Mouse (Mus musculus) midbrain, embryonic 10.5 days (tissue): ENCODE data around the gene Wdr82. TPM values are rescaled to one million over a fixed set of nuclear protein-coding genes. Genes with fewer than 3 reads are reported as not detected.
A peak's percentile ranks its signal among the peaks of the same experiment; 100 is the strongest.

ENCODE experiments used
- DNase-seq: peaks from one replicate; pipeline ENCODE4 v3.0.0-alpha.2; 2017; ENCODE audit warnings: low spot score
- H3K27ac ChIP-seq: fragments of 300-500 bp; sonication (generic); replicated peaks from 2 replicates; pipeline ENCODE4 v1.5.1; 2016; ENCODE audit warnings: mild to moderate bottlenecking
- H3K27me3 ChIP-seq: fragments of 300-500 bp; sonication (generic); 2 replicates; pipeline ENCODE4 v1.6.1; 2016; ENCODE audit warnings: low read depth, mild to moderate bottlenecking; ENCODE audit not compliant: poor library complexity, severe bottlenecking
- H3K36me3 ChIP-seq: fragments of 300-500 bp; sonication (generic); 2 replicates; pipeline ENCODE4 v1.6.1; 2016; ENCODE audit warnings: mild to moderate bottlenecking, moderate library complexity
- H3K4me1 ChIP-seq: fragments of 300-500 bp; sonication (generic); 2 replicates; pipeline ENCODE4 v1.6.1; 2016
- H3K4me3 ChIP-seq: fragments of 300-500 bp; sonication (generic); 2 replicates; pipeline ENCODE4 v1.5.1; 2016; ENCODE audit warnings: mild to moderate bottlenecking, moderate library complexity
- H3K9me3 ChIP-seq: fragments of 300-500 bp; sonication (generic); replicated peaks from 2 replicates; pipeline ENCODE4 v1.6.1; 2016; ENCODE audit warnings: mild to moderate bottlenecking
- WGBS: fragments of 180-500 bp; shearing (Covaris S2); methylation state at CpG from one replicate; pipeline ENCODE4 v1.1.7; 2016; 5-methylcytosine and 5-hydroxymethylcytosine counted together
- polyA plus RNA-seq: library from polyadenylated mRNA; unstranded; fragments of >200 nt; fragmentation: Nextera tagmentation; extraction: Ambion mirVana; gene quantifications from 2 replicates; pipeline ENCODE4 v1.2.1, GENCODE M21; 2016

Wdr82 gene
- 23.4 and 29.3 TPM in 2 replicates for polyA plus RNA-seq

DNA sequence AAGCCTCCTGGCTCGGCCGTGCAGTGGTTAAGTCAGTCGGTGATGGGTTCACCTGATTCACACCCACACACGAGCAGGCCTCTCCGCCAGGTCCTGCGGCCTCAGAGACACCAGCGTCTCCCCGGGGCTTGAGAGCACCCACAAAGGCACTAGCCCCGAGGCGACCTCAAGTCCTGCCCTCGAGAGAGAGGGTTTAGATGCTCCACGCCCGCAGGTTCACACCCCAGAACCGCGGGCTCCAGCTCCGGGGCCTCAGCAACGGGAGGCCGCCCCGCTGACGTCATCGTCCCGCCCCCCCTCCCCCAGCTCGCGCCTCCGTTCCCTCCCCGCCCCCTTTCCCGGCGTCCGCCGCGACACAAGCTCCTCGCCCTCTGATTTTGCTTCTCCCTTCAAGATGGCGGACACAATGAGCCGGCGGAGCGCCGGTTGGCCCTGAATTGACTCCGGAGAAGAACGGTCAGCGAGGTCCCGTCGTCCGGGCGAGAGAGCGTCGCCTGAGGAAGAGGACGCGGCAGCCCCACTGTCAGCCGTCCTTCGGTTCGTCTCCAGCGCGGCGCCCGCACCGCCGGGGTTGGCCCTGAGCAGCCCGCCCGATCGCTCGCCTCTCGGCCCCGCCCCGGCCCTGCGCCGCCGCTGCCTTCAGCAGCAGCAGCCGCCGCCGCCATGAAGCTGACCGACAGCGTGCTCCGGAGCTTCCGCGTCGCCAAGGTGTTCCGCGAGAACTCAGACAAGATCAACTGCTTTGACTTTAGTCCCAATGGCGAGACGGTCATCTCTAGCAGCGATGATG, at the start of gene Wdr82:
Gene Wdr82, plus strand, starts transcription at position 373 of the 790 bp plus-strand sequence.
- DNase-seq: peak; percentile 94
- peak within 1 kb of the TSS; percentile 94 for H3K4me3 ChIP-seq
- no peaks in the 10 kb centered on the region for H3K9me3 ChIP-seq
- H3K4me1 ChIP-seq: peaks cover 34% of the 10 kb centered on the region
- H3K27me3 ChIP-seq: peaks cover 9% of the 10 kb centered on the region
- peaks cover 6% of the 10 kb centered on the region for H3K36me3 ChIP-seq
- under 1% methylated on average over 81 of the region's 81 CpGs for WGBS
- peak within 1 kb of the TSS; percentile 96 for H3K27ac ChIP-seq

DNA sequence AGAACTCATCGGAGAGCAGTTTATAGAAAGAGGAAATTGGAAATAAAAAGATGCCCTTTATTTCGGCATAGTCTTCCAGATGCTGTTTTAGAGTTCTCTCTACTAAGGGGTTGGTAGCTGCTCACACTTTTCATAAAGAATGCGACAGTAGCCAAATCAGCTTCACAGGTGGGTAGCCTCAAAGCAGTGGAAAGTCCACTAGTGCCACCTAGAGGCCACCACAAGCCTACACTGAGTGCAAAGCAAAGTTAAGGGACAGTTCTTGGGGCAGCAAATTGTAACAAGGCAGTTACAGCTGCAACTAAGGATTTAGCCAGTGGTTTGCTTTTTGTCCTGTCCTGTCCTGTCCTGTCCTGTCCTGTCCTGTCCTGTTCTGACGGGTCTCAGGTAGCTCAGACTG, 47.1 kb upstream of the Wdr82 start:
- H3K4me3 ChIP-seq: no peak overlapping the region
- H3K36me3 ChIP-seq: no peaks in the 10 kb centered on the region
- H3K4me1 ChIP-seq: peaks cover 64% of the 10 kb centered on the region
- peak; percentile 56 for DNase-seq
- H3K27ac ChIP-seq: peak overlapping the region; percentile 24; the same call in 1 of the 2 replicates
- 52% methylated on average over 4 of the region's 4 CpGs for WGBS
- H3K27me3 ChIP-seq: no peaks in the 10 kb centered on the region
- no peaks in the 10 kb centered on the region for H3K9me3 ChIP-seq

DNA sequence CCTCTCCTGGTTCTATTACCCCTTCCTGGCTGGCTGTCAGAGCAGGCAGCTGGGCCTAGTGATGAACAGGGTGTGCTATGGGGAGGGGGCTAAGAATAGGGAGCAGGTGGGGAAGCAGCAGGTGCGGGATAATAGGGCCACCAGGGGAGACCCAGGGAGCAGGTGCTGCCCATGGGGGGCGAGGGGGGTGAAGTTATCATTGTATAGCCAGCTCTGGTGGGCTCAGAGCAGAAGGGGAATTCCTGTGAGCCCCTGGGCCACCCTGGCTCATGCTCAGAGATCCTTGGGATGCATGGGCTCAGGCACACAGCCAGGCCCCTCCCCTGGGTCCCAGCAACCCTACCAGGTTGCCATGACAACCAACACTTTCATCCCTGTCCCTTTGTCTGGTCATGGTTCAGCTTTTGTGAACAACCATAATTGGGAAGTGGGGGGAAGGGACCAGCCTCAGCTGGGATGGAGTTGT, 43.9 kb upstream of the Wdr82 start:
- Histone ChIP-seq H3K4me1 (peaks cover 52% of the 10 kb centered on the region), H3K27ac (peak overlapping the region; percentile 97), H3K36me3 (no peaks in the 10 kb centered on the region), H3K9me3 (no peaks in the 10 kb centered on the region), H3K4me3 (peak overlapping the region; percentile 34), H3K27me3 (no peaks in the 10 kb centered on the region)
- peak; percentile 93 for DNase-seq
- 22% methylated on average over 2 of the region's 2 CpGs for WGBS

DNA sequence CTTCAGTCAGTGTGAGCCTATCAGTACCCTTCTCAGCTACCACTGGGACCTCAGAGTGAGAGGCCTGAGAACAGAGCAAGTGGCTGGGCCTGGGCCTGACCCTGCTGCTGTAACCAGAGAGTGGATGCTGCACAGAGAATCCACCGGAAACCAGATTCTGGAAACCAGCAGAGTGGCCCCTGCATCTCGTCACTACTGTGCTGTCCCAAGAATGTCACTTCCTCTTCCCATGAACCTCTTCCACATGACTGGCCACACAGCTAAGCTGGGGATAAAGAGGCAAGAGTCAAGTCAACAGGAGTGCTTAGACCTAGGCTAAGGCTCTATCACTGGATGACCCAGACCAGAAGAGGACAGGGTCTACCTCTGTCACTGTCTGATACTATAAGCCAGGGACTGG, 41.7 kb upstream of the Wdr82 start:
- no peak for DNase-seq
- H3K9me3 ChIP-seq: no peaks in the 10 kb centered on the region
- H3K4me1 ChIP-seq: peaks cover 37% of the 10 kb centered on the region
- peak overlapping the region; percentile 97 for H3K27ac ChIP-seq
- 90% methylated on average over 2 of the region's 2 CpGs for WGBS
- H3K4me3 ChIP-seq: no peak overlapping the region
- no peaks in the 10 kb centered on the region for H3K36me3 ChIP-seq
- no peaks in the 10 kb centered on the region for H3K27me3 ChIP-seq

DNA sequence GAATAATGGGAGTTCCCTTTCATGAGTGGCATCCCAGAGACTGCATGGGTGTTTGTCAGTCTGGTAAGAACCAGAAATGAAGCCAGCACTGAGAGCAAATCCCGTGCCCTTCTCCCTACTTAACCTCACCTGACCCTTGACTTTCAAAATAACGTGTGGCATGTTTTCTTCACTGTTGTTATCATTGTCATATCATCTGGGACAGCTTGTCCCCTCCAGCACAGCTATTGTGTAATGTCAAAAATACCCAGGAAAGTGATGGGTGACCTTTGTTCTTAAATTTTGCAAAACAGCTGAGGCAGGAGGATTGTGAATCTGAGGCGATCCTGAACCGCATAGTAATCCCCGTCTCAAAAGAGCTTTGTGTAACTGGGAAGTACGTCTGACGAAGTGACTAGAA, 40.5 kb upstream of the Wdr82 start:
- no peaks in the 10 kb centered on the region for H3K27me3 ChIP-seq
- peak overlapping the region; percentile 97; the same call in 1 of the 2 replicates for H3K27ac ChIP-seq
- no peak for DNase-seq
- no peaks in the 10 kb centered on the region for H3K9me3 ChIP-seq
- no peak overlapping the region for H3K4me3 ChIP-seq
- WGBS: 83% methylated on average over 7 of the region's 7 CpGs
- no peaks in the 10 kb centered on the region for H3K36me3 ChIP-seq
- H3K4me1 ChIP-seq: peaks cover 37% of the 10 kb centered on the region

DNA sequence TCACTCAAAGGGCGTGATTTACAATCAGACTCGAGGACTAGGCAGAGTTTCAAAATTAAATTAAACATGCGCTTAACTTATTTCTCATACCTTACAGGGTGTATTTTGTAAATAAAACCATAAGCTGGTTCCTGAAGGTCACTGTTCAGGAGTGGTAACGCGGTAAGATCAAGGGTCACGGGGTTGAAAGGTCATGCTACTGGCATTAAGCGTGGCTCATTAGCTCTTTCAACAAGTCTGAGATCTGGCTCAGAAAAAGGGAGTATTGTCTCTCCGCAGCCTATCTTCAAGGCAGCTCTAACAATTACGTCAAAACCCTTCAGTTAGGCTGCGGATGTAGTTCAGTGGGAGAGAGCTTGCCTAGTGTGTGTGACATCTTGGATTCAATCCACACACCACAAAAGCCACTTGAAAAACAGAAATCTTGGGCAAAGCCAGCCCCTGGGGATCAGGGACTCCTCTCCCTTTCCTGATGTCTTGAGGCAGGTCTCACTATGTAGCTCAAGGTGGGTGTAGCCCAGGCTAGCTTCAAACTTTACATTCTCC, 33.0 kb upstream of the Wdr82 start:
- H3K27ac ChIP-seq: no peak overlapping the region
- no peak for DNase-seq
- 39% methylated on average over 10 of the region's 10 CpGs for WGBS
- H3K4me3 ChIP-seq: no peak overlapping the region
- H3K4me1 ChIP-seq: peaks cover 26% of the 10 kb centered on the region
- H3K9me3 ChIP-seq: no peaks in the 10 kb centered on the region
- H3K36me3 ChIP-seq: no peaks in the 10 kb centered on the region
- no peaks in the 10 kb centered on the region for H3K27me3 ChIP-seq

DNA sequence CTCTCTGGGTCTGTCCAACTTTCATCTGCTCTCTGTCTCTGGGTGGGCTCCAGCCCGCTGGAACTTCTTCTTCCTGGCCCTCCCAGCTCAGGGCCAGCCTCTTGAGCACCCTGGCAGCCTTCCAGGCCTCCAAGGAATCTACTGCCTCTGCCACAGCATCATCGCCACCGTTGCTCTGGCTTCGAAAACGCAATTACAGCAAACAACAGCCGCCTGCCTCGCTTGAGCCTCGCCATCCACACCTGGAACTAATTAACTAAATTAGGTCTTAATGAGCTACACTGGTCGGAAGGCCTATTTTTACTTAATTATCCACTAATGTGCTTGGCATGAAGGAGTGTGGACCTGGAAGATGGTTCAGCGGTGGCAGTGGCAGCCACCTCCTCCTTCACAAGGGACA, 31.0 kb upstream of the Wdr82 start:
- peak overlapping the region; percentile 33; the same call in 1 of the 2 replicates for H3K27ac ChIP-seq
- H3K9me3 ChIP-seq: no peaks in the 10 kb centered on the region
- WGBS: 82% methylated on average over 10 of the region's 10 CpGs
- no peak for DNase-seq
- H3K27me3 ChIP-seq: no peaks in the 10 kb centered on the region
- H3K36me3 ChIP-seq: no peaks in the 10 kb centered on the region
- no peak overlapping the region for H3K4me3 ChIP-seq
- H3K4me1 ChIP-seq: peaks cover 26% of the 10 kb centered on the region

DNA sequence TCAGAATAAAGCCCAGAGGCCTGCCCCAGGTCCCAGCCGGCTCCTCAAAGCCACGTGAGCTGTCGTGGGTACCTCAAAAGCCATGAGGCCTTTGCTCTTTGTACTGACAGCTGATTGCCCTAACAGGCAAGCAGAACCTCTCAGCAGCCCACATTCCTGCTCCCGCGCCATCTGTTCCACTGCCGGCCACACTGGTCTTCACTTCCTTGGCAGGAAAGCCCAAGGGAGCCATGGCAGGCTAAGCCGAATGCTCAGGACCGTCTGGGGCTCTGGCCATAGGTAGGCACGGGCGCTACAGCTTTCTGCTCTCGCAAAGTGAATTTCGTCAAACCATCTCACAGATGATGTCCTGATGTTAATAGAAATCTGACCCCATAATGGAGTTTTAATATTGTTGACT, 28.8 kb upstream of the Wdr82 start:
- WGBS: 87% methylated on average over 12 of the region's 12 CpGs
- Histone ChIP-seq H3K4me3 (no peak overlapping the region), H3K4me1 (peaks cover 30% of the 10 kb centered on the region), H3K27me3 (peaks cover 4% of the 10 kb centered on the region; the same call in 1 of the 2 replicates), H3K36me3 (no peaks in the 10 kb centered on the region), H3K27ac (peak overlapping the region; percentile 66), H3K9me3 (no peaks in the 10 kb centered on the region)
- no peak for DNase-seq

DNA sequence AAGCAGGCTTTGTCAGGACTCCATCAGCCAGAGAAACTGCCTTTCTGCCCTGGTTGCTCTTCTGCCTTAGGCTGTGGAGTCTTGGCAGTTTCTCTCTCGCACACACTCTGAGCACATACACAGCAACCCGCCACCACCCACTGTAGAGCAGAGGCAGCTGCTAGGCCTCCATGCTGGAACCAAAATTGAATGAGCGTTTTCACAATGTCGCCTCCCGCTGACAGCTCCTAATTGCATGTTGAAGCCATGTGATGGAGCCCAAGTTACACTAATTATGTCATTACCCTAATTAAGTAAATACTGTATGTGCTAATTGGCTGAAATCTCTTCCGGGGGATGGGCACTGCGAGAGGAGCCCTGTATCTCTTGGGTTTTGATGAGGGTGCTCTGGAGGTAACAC, 26.6 kb upstream of the Wdr82 start:
- WGBS: 88% methylated on average over 7 of the region's 7 CpGs
- no peak for DNase-seq
- H3K4me3 ChIP-seq: no peak overlapping the region
- peaks cover 37% of the 10 kb centered on the region for H3K4me1 ChIP-seq
- H3K9me3 ChIP-seq: no peaks in the 10 kb centered on the region
- H3K36me3 ChIP-seq: no peaks in the 10 kb centered on the region
- no peak overlapping the region for H3K27ac ChIP-seq
- H3K27me3 ChIP-seq: peaks cover 21% of the 10 kb centered on the region

DNA sequence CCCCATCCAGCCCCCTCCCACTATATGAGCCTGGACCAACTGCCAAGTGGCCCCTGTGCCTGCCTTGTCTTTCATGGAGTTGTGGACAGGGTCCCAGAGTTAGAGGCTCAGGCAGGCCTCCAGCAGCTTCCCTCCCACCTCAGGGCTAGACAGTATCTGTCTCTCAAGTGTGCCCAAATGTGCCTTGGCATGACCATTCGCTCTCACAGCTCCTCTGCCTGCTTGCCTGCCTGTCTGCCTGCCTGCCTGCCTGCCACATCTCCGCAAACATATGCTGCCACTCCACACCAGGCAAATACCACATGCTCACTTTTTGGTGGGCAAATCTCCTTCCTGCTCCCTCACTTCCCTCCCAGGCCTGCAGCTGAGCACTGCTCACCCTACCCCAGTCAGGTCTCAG, 25.1 kb upstream of the Wdr82 start:
- H3K4me1 ChIP-seq: peaks cover 47% of the 10 kb centered on the region
- H3K27ac ChIP-seq: no peak overlapping the region
- 91% methylated on average over 2 of the region's 2 CpGs for WGBS
- DNase-seq: no peak
- H3K27me3 ChIP-seq: peaks cover 31% of the 10 kb centered on the region
- H3K4me3 ChIP-seq: no peak overlapping the region
- H3K36me3 ChIP-seq: peaks cover 7% of the 10 kb centered on the region; the same call in 1 of the 2 replicates
- H3K9me3 ChIP-seq: no peaks in the 10 kb centered on the region

DNA sequence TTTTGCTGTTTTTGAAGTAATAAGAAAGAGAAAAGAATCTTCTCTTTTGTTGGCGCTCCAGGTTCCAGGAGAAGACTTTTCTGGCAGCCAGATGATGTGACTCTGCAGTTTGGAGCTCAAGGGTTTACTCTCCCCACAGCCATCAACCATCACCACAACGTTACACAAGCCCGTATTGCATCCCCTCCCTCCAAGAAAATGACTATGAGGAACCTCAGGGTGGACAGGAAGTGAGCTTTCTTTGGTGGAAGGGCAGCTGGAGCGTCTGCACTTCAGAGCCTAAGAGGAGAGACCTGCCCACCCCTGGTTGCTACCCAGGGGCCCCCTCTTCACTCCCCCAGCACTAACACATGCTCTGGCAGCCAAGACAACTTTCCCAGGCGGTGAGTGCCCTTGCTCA, 23.4 kb upstream of the Wdr82 start:
- H3K9me3 ChIP-seq: no peaks in the 10 kb centered on the region
- H3K36me3 ChIP-seq: peaks cover 23% of the 10 kb centered on the region
- peaks cover 45% of the 10 kb centered on the region for H3K4me1 ChIP-seq
- no peak for DNase-seq
- peak overlapping the region; percentile 74 for H3K4me3 ChIP-seq
- H3K27ac ChIP-seq: peak overlapping the region; percentile 97
- 32% methylated on average over 5 of the region's 5 CpGs for WGBS
- peaks cover 31% of the 10 kb centered on the region for H3K27me3 ChIP-seq

DNA sequence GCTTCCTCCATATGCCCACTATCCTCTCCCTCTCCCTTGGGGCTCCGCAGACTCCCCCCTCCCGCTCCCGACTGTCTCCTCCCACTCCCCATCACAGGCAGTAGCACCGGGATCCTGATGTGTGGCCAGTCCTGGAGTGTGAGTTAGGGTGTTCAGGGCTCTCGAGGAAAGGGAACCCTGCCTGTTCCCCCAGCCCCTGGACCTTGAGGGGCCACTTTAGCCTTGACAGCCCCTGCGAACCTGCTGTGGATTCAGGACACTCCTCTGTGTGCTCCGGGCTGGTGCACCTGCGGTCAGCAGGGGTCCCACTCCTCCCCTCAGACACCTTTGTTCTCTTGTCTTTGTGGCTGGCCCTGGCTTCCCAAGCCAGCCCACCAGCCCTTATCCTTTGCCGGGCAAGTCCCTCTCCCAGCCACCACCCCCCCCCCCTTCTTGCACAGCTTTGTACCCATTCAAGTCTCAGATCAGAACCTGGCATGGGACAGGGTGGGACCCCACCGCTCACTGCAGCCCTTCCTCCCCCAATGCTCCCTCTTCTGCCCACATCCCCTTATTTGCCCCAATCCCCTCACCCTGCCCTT, 22.8 kb upstream of the Wdr82 start:
- Histone ChIP-seq H3K4me1 (peaks cover 45% of the 10 kb centered on the region), H3K27me3 (peaks cover 31% of the 10 kb centered on the region), H3K36me3 (peaks cover 30% of the 10 kb centered on the region), H3K4me3 (peak overlapping the region; percentile 74), H3K27ac (peak overlapping the region; percentile 97), H3K9me3 (no peaks in the 10 kb centered on the region)
- peak; percentile 74 for DNase-seq
- 1% methylated on average over 10 of the region's 10 CpGs for WGBS
